Mouse (Mus musculus) heart, embryonic 14.5 days (tissue): ENCODE data around the gene Gm9945. TPM values are rescaled to one million over a fixed set of nuclear protein-coding genes. Genes with fewer than 3 reads are reported as not detected.

Experiments
- ATAC-seq: fragments of 200-750 bp; cut with Nextera tagmentation; 2 replicates; pipeline ENCODE4 v1.8.0; 2017; ENCODE audit warnings: low read depth, moderate TSS enrichment; ENCODE audit not compliant: insufficient number of reproducible peaks, insufficient read depth, low FRiP score
- H3K27ac ChIP-seq, 2 experiments: fragments of 200-500 bp in 1 of 2; fragments of 300-500 bp in 1 of 2; sonication (generic) in 1 of 2; replicated peaks in 1 of 2; 2 replicates each; pipeline ENCODE4 v1.5.1; 2012 to 2014; ENCODE audit warnings: low read depth in 2 of 2, low read length in 2 of 2, control low read depth in 1 of 2, mild to moderate bottlenecking in 1 of 2, mixed read lengths in 1 of 2; ENCODE audit not compliant: control insufficient read depth in 1 of 2, insufficient read depth in 1 of 2
- H3K27me3 ChIP-seq: fragments of 300-500 bp; sonication (generic); 2 replicates; pipeline ENCODE4 v1.6.1; 2014; ENCODE audit warnings: mild to moderate bottlenecking, low read length, control low read depth; ENCODE audit not compliant: control insufficient read depth, insufficient read depth
- H3K36me3 ChIP-seq: fragments of 300-500 bp; sonication (generic); 2 replicates; pipeline ENCODE4 v1.6.1; 2014; ENCODE audit warnings: mild to moderate bottlenecking, control low read depth, low read length, mixed read lengths; ENCODE audit not compliant: control insufficient read depth, insufficient read depth
- H3K4me1 ChIP-seq, 2 experiments: fragments of 200-500 bp in 1 of 2; fragments of 300-500 bp in 1 of 2; sonication (generic) in 1 of 2; 2 replicates each; pipeline ENCODE4 v1.6.1; 2012 to 2014; ENCODE audit warnings: low read length in 2 of 2, control low read depth in 1 of 2, mixed read lengths in 1 of 2; ENCODE audit not compliant: control insufficient read depth in 2 of 2, insufficient read depth in 2 of 2
- H3K4me2 ChIP-seq: fragments of 300-500 bp; sonication (generic); 2 replicates; pipeline ENCODE4 v1.6.1; 2014; ENCODE audit warnings: mild to moderate bottlenecking, low read length
- H3K4me3 ChIP-seq, 2 experiments: fragments of 200-500 bp in 1 of 2; fragments of 300-500 bp in 1 of 2; sonication (generic) in 1 of 2; 2 replicates each; pipeline ENCODE4 v1.5.1; 2012 to 2014; ENCODE audit warnings: low read length in 2 of 2, mild to moderate bottlenecking in 2 of 2, control low read depth in 1 of 2, low read depth in 1 of 2, moderate library complexity in 1 of 2; ENCODE audit not compliant: control insufficient read depth in 1 of 2, insufficient read depth in 1 of 2
- H3K9ac ChIP-seq: fragments of 300-500 bp; sonication (generic); 2 replicates; pipeline ENCODE4 v1.6.1; 2014; ENCODE audit warnings: mild to moderate bottlenecking, low read length
- H3K9me3 ChIP-seq: fragments of 300-500 bp; sonication (generic); 2 replicates; pipeline ENCODE4 v1.6.1; 2016; ENCODE audit warnings: low read length, control low read depth; ENCODE audit not compliant: control insufficient read depth
- WGBS: fragments of 180-500 bp; shearing (Covaris S2); extraction: QIAGEN DNeasy Blood & Tissue Kit; methylation state at CpG from one replicate; pipeline ENCODE4 v1.1.7; 2014; 5-methylcytosine and 5-hydroxymethylcytosine counted together
- polyA plus RNA-seq: library from polyadenylated mRNA; unstranded; fragments of >200 nt; fragmentation: Nextera tagmentation; extraction: Ambion mirVana; gene quantifications from 2 replicates; pipeline ENCODE4 v1.2.1, GENCODE M21; 2014

Gene Gm9945
- polyA plus RNA-seq, 1 experiment from 2014 or later = not detected

DNA sequence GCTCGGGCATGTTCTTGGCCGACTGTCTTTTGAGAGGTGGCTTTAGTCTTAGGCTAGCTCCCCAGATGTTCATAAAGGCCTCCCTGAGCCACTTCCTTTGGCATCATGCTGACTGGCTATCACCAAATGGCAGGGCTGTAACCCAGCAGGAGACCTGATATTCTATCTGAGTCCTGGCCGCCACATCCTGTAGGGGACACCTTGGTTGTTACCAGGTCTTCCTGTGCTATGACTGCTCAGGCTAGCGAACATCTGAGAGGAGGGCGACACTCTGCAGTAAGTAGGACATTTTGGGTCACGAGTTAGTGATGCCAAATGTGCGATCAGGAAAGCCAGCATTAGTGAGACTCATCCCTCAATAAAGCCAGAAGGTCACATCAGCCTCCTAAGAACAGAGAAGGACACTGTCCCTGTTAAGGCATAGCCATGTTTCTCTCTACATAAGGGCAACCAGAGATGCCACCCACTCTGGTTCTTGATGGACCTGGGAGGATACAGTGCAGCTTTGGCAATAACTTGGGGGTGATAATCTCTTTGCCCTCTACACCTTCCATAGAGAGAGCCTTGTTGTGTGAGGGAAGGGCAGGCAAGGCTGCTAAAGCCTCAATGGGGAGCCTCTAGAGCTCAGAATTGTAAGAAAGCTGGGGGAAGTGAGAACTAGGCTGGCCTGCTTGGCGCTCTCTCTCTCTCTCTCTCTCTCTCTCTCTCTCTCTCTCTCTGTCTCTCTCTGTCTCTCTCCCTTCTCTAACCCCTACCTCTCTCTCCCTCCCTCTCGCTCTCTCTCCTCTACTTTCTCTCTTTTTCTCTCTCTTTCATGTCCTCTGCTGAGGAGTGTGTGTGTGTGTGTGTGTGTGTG, 48.7 kb downstream of the Gm9945 start:
- H3K4me2 ChIP-seq = peak overlapping the region; percentile 11; the same call in 1 of the 2 replicates
- H3K4me3 ChIP-seq = no peak overlapping the region
- ATAC-seq = no peak
- peaks cover 40 to 46% of the 10 kb centered on the region in 2 experiments for H3K4me1 ChIP-seq
- no peaks in the 10 kb centered on the region for H3K27me3 ChIP-seq
- H3K9me3 ChIP-seq = no peaks in the 10 kb centered on the region
- peak overlapping the region in 1 of 2 experiments; percentile 55; a peak in 1 of 4 replicates for H3K27ac ChIP-seq
- WGBS = 54% methylated on average over 9 of the region's 9 CpGs
- peak overlapping the region; percentile 2; the same call in 1 of the 2 replicates for H3K9ac ChIP-seq
- H3K36me3 ChIP-seq = peaks cover 7% of the 10 kb centered on the region

GRCm38 (mm10) chr11:53529253-53529557, 49.2 kb downstream of the Gm9945 start:
- H3K27me3 ChIP-seq = no peaks in the 10 kb centered on the region
- peak overlapping the region; percentile 28 to 55; a peak in 3 of 4 replicates for H3K27ac ChIP-seq
- H3K4me3 ChIP-seq = no peak overlapping the region
- peak overlapping the region; percentile 42; the same call in 1 of the 2 replicates for H3K4me2 ChIP-seq
- peaks cover 40 to 46% of the 10 kb centered on the region in 2 experiments for H3K4me1 ChIP-seq
- H3K9ac ChIP-seq = peak overlapping the region; percentile 2; the same call in 1 of the 2 replicates
- 30% methylated on average over 6 of the region's 6 CpGs for WGBS
- H3K9me3 ChIP-seq = no peaks in the 10 kb centered on the region
- 0 out of 2 replicates have a peak, but pooled peaks have one; percentile 12 for ATAC-seq
- peaks cover 13% of the 10 kb centered on the region for H3K36me3 ChIP-seq

DNA sequence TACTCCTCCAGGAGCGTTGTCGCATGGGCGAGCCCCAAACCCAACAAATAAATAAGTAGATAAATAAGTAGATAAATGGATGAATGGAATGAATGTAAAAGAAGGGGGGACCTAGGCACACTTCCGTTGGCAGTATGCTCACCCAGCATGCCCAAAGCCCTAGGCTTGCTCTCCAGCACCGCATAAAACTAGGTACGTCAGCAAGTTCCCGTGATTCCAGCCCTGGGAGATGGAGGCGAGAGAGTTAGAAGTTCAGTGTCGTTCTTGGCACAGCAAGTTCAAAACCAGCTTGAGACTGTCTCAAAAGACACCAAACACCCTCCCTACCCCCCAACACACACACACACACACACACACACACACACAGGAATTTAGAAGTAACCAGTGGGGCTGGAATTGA, 50.0 kb downstream of the Gm9945 start:
- Histone ChIP-seq H3K4me1 (peaks cover 35 to 44% of the 10 kb centered on the region in 2 experiments), H3K9ac (no peak overlapping the region), H3K27ac (no peak overlapping the region), H3K9me3 (no peaks in the 10 kb centered on the region), H3K36me3 (peaks cover 21% of the 10 kb centered on the region), H3K27me3 (no peaks in the 10 kb centered on the region), H3K4me3 (no peak overlapping the region), H3K4me2 (no peak overlapping the region)
- no peak for ATAC-seq
- WGBS = 77% methylated on average over 9 of the region's 9 CpGs

Other genes with a start within 250 kb of the Gm9945 start
- 66.8 and 74.0 TPM in 2 replicates for gene Hspa4, start 179.7 kb upstream of the Gm9945 start, polyA plus RNA-seq
- gene Zcchc10, start 155.5 kb upstream of the Gm9945 start, polyA plus RNA-seq = 15.8 and 17.5 TPM in 2 replicates
- gene Aff4, start 129.3 kb upstream of the Gm9945 start, polyA plus RNA-seq = 56.2 and 72.9 TPM in 2 replicates
- gene Leap2, start 57.0 kb upstream of the Gm9945 start, polyA plus RNA-seq = not detected in 2 replicates
- gene Uqcrq, start 49.3 kb upstream of the Gm9945 start, polyA plus RNA-seq = 1,378 and 1,424 TPM in 2 replicates
- gene Gdf9, start 49.1 kb upstream of the Gm9945 start, polyA plus RNA-seq = 1.4 and 1.7 TPM in 2 replicates
- gene Gm10447, start 23.1 kb upstream of the Gm9945 start, polyA plus RNA-seq = 0.16 TPM in 1 of 2 replicates, not detected in the other
- gene Shroom1, start 23.0 kb upstream of the Gm9945 start, polyA plus RNA-seq = 2.3 and 2.5 TPM in 2 replicates
- gene Gm9837, start 9.7 kb upstream of the Gm9945 start, polyA plus RNA-seq = not detected in 2 replicates
- gene Sowaha, start 108 bp downstream of the Gm9945 start, polyA plus RNA-seq = 0.18 and 0.26 TPM in 2 replicates
- gene Sept8, start 39.1 kb downstream of the Gm9945 start, polyA plus RNA-seq = 17.4 and 18.8 TPM in 2 replicates
- 38.0 and 38.3 TPM in 2 replicates for gene Kif3a, start 87.2 kb downstream of the Gm9945 start, polyA plus RNA-seq
- 0.53 and 1.5 TPM in 2 replicates for gene Il4, start 138.5 kb downstream of the Gm9945 start, polyA plus RNA-seq
- not detected in 2 replicates for gene Il13, start 154.5 kb downstream of the Gm9945 start, polyA plus RNA-seq
- 18.2 and 19.7 TPM in 2 replicates for gene Rad50, start 227.2 kb downstream of the Gm9945 start, polyA plus RNA-seq
- not detected in 2 replicates for gene Il5, start 240.6 kb downstream of the Gm9945 start, polyA plus RNA-seq